Mouse (Mus musculus) retina, postnatal 1 day (tissue): Measurements from ENCODE around the gene Smc6.

Experiments
- DNase-seq: peaks from one replicate; pipeline ENCODE4 v3.0.0-alpha.2; 2012

Smc6 gene

DNA sequence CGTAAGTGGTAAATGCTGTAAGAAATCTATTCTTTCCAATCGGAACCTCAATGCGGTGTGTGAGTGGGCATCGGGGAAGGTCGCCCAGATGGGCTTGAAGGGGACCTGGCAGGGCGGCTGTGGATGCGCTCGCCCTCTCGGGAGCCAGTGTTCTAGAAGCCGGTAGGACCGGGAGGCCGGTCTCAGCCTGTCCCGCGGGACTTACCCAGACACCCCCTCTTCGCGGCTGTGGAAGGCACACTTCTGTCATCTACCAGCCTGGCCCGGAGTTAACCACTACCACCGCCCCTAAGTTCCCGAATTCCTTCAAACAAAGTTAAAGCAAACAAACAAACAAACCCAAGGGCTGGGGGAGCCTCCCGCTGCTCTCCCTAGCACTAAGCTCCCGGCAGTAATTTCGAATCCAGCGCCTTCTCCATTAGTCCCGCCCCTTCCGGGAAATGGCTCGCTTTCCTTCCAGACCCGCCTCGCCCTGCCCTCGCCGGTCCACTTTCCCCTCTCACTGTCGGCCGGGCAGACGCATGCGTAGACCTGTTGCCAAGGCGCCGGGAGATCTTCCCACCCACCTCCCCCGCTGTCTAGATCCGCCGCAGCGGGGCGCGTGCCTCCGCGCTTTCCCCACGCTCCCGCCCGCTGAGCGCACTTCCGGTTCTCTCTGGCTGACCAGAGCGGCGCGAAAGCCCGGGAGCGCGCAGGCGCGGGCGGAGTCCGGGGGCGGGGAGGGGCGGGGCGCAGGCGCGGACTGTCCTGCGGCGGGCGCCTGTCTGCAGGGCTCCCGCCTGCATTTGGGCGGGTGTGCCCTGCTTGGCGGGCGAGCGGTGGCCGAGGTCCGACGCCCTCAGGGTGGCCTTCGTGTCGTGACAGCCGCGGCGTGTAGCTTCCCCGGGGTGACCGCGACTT, at the start of gene Smc6, which contains the start of gene Gen1:
TSS of gene Smc6 (plus strand) at position 505 of the 900 bp plus-strand sequence.
TSS of gene Gen1 (minus strand) at position 420 of the 900 bp plus-strand sequence.
- DNase-seq = peak; percentile 99

- no peak for DNase-seq
Measured at GRCm38 (mm10) chr12:11216454-11216853, 49.2 kb upstream of the Smc6 start.

DNA sequence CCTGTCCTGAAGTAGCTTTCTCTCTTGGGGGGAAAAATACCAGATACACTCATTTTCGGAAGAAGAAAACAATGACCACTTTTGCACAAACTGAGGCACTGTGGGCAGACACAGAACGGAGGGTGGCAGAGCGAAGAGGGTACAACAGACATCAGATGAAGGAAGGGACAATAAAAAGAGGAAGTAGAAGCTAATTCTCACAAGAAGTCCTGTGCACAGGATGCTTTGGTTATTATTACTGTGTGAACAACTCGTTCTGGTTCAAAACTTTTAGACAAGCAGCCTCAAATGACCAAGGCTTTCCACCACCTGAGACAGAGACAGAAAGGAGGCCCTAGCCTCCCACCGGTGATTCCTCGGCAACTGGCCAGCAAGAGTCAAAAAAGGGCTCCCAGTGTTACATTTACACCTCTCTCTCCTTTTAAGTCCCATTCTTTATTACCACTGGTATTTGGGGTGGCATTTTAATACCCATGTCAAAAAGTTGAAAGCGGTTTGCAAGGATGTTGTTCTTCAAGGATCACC, 47.9 kb upstream of the Smc6 start:
- no peak for DNase-seq

DNA sequence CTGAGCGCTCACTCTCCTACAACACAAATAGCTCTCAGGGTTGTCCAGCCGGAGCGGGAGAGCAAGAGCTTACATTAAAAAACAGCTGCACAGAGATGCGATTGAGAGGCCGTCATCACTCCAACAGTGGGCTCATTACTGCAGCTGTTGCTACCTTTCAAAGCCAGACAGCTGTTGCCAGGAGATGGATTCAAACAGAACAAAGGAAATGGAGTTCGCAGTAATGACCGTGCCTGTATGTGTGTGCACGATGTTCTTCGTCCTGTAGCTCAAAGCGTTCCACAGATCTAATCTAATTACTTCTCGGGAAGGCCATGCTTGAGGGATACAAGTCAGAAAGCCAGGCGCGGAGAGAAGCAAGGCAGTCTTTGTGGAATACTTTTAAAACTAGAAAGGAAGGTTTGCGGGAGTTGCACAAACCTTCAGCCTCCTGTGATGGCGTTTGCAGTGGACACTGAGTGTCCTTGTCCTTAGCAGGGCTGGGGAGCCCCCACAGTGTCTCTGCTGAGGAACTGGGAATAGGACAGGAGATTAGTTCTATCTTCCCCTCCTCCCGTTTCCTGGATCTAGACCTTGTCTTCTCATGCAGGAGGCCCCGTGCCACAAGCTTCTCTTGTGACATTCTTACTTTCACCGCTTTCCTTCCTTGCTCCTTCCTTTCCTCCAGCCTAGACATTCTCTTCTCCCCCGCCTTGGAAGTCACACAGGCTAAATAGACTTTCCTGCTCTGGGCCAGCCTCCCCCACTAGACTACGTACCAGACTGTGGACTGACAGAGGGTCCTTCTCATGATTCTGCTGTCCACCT, 44.0 kb upstream of the Smc6 start:
- peak; percentile 32 for DNase-seq

DNA sequence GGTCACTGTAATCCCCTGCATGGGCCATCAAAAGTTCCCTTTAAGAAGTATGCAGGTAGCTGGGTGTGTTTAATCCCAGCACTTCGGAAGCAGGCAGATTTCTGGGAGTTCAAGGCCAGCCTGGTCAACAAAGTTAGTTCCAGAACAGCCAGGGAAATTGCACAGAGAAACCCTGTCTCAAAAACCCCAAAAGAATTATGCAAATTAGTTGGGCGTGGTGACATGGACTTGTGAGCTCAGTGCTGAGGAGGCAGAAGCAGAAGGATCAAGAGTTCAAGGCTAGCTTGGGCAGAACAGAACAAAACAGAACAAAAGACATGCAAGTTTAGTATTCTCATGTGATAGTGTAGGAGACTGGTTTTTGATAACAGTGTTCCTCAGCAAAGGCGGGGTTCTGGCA, 43.1 kb upstream of the Smc6 start:
- no peak for DNase-seq

DNA sequence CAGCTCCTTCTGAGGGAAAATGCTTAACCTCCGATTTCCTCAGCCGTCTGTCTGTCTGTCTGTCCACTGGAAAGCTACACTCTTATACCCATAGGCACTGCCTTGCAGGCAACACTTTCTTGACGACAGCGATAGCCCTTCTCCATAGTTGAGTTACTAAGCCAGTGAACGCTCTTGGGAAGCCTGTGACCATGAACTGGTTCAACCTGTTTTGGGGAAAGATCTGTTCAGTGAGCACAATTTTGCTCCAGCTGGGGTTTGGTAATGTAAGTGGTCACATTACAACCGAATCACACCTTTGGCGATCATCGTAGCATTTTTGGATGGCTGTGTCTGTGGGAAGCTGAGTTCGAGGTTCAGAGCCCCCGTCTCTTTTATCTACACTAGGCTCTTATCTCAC, 42.6 kb upstream of the Smc6 start:
- DNase-seq = no peak

DNA sequence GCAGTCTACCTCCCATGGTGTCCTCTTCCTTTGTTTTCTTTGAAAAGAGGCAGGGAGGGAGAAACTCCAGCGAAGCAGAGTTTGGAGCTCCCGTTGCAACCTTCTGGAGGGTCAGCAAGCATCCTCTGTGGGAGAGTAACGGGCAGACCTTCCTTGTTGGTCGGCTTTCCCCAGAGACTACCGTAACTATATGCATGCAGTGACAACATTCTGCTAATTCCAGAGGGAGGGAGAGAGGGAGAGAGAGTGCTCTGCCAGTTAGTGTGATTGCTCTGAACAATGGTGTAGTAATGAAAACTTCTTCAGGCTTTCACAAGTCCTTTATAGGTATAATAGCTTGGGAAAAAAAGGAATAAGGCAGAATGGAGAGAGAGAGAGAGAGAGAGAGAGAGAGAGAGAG, 41.0 kb upstream of the Smc6 start:
- no peak for DNase-seq

- DNase-seq = no peak
Measured at GRCm38 (mm10) chr12:11226123-11226522, 39.6 kb upstream of the Smc6 start.

DNA sequence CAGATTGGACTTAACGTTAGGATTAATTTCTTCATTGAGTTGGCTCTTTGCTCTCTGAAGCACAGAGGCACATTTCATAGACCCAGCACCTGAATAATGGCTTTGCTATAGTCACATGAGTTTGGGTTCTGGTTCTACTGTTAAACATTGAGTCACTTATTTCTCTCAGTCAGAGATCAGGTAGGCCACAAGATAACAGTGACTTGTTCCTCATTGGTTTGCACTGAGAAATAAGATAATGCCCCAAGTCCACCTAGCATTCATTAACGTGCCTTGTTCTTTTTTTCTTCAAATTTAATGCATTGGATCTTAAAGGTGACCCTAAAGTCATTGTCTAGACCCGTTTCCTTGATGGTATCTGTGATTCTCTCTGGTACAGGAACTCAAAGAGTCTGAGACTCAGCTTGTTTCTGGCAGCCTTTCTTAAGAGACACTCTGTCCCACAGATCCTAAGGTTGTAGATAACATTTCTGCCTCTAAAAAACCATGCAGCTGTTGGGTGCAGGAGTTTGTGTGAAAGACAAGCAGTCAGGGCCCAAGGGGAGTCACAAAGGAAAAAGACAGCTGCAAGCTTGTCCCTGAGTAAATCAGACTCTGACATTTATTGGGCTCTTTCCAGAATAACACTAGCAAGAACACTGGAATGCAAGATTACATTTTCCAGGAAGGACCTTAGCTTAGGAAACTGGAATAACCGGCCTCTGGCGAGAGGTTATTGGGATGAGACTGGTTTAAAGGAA, 39.0 kb upstream of the Smc6 start:
- no peak for DNase-seq

DNA sequence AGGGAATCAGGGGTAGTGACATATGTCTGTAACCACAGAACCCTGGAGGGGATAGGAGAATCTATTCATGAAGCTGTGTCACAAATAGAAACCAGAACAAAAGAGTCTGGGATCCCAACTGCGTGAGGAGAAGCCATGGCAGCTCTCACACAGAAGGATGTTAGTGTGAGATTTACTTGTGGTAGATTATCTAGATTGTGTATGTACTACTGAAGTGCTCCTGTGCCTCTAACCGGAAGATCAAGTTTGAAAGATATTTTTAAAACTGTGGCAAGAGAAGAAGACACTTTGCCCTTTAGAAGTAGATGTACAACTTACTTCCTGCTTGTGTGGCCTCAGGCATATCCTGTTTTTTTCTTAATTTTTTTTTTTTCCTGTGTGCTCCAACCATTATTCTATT, 35.4 kb upstream of the Smc6 start:
- no peak for DNase-seq

- DNase-seq = no peak
Measured at GRCm38 (mm10) chr12:11235996-11236395, 29.7 kb upstream of the Smc6 start.

GRCm38 (mm10) chr12:11247460-11247859, 18.2 kb upstream of the Smc6 start:
- no peak for DNase-seq

- DNase-seq = no peak
Measured at GRCm38 (mm10) chr12:11250322-11250721, 15.4 kb upstream of the Smc6 start.

GRCm38 (mm10) chr12:11264895-11265294, 791 bp upstream of the Smc6 start:
- DNase-seq = peak; percentile 11

DNA sequence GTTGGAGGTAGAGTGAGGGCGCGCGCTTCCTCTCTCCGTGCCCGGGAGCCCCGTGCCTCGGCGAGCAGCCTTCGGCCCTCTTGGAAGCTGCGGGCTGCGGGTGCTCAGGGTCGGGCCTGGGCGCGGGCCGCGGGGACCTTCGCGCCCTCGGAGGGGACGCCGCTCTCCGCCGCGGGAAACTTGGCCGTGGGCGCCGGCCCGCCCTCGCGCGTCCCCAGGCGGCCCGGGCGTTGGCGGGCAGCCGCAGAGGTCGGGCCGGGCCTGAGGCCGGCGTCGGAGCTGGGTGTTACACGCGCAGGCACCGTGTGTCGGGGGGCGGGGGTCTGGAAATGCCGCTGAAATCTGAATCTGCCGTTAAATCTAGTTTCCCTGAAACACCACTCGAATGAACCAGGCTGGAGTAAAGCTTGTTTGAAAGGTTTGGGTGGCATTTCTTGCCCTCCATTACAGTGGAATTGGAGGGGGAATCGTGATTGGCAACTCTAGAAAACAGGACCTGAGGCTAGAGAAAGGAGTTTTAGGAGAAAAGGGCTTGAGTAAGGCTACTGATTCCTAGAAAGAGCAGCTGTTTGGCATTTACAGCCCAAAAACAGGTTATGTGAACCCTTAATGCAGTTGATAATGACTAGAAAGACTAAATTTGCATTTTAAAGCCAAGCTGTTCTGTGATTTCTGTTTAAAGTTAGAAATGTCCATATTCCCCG, 748 bp downstream of the Smc6 start:
- no peak for DNase-seq

DNA sequence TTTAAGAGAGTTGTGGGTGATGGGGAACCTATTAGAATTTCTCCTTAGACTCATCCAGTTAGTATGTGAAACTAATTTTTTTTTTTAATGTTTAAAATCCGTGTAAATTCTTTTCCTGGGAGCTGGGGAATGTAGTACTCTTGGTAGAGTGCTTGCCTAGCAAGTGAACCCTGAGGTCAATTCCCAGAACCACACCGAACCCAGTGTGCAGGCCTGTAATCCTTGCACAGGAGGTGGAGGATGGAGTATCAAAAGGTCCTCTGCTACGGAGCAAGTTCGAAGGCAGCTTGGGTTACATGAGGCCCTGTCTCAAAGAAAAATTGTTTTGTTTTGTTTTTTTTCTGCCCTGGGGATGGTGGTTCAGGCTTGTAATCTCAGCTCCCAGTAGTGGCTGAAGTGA, 1.3 kb downstream of the Smc6 start:
- DNase-seq = peak; percentile 12

GRCm38 (mm10) chr12:11272568-11272967, 6.9 kb downstream of the Smc6 start:
- no peak for DNase-seq

DNA sequence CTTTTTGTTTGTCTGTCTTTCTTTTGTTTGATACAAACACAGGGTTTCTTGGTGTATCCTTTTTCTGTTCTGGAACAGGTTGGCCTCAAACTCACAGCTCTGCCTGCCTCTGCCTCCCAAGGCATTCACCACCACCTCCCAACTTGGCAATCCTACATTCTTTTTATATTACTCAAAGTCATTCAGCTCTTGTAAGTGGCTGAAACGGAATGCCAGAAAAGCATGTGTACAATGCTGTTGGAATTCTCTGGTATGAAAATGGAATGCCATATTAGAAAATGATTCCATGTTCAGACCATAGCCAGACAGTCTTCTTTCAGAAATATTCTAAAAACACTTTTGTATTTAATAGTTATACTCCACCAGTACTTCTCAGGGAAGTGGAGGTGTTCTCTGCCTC, 7.5 kb downstream of the Smc6 start:
- no peak for DNase-seq

GRCm38 (mm10) chr12:11276632-11277031, 10.9 kb downstream of the Smc6 start:
- DNase-seq = no peak

GRCm38 (mm10) chr12:11277207-11277606, 11.5 kb downstream of the Smc6 start:
- no peak for DNase-seq

DNA sequence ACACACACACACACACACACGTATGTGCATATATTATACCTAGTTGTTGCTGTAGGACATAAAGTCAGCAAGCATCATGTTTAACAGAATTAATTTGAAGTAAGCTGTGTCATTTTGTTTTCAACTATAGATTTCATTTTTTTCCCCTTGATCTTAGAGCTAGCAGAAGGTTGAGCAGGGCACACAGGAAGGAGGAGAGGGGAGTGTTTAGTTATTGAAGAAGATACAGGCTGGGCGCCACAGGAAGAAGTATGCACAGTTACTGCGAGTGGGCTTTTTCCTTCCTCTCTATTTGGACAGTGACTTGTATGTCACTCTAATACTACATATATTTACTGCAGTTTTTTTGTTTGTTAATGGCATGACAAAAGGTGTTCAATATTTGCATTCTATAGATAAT, 14.2 kb downstream of the Smc6 start:
- no peak for DNase-seq

- no peak for DNase-seq
Measured at GRCm38 (mm10) chr12:11281584-11281983, 15.9 kb downstream of the Smc6 start.
